Mouse (Mus musculus) adrenal gland, adult 8-10 months (tissue): ENCODE data around the gene Csf2rb2. TPM values are rescaled to one million over a fixed set of nuclear protein-coding genes. Genes with fewer than 3 reads are reported as not detected.
A peak's percentile ranks its signal among the peaks of the same experiment; 100 is the strongest.

ENCODE experiments used
- DNase-seq: peaks from one replicate; pipeline ENCODE4 v3.0.0; 2022
- microRNA-seq, 2 experiments: library from miRNA; unstranded; fragments of <30 nt; microRNA quantifications; one replicate each; pipeline ENCODE4 v1.2.0; 2022
- total RNA-seq, 4 experiments: library from RNA; stranded (reverse); gene quantifications; 2 replicates each; pipeline ENCODE4 v1.2.4; 2022

Gene Csf2rb2
- total RNA-seq, 4 experiments from 2014 or later = 0.70 to 2.2 (median 1.4) TPM

- peak; percentile 24 for DNase-seq
Measured at GRCm38 (mm10) chr15:78254751-78255150, 50.8 kb downstream of the Csf2rb2 start.

- DNase-seq = no peak
Measured at GRCm38 (mm10) chr15:78248410-78248809, 57.1 kb downstream of the Csf2rb2 start.

GRCm38 (mm10) chr15:78247659-78248058, 57.9 kb downstream of the Csf2rb2 start:
- no peak for DNase-seq

- DNase-seq = no peak
Measured at GRCm38 (mm10) chr15:78246143-78247116, 59.1 kb downstream of the Csf2rb2 start.

GRCm38 (mm10) chr15:78244695-78245492, 60.6 kb downstream of the Csf2rb2 start, which contains the start of gene Ncf4:
TSS of gene Ncf4 (plus strand) at chr15:78244801.
- no peak for DNase-seq

GRCm38 (mm10) chr15:78243774-78244173, 61.7 kb downstream of the Csf2rb2 start:
- no peak for DNase-seq

- no peak for DNase-seq
Measured at GRCm38 (mm10) chr15:78243061-78243460, 62.5 kb downstream of the Csf2rb2 start.

GRCm38 (mm10) chr15:78241335-78241734, 64.2 kb downstream of the Csf2rb2 start:
- no peak for DNase-seq

GRCm38 (mm10) chr15:78239956-78240617, 65.4 kb downstream of the Csf2rb2 start:
- DNase-seq = no peak

- peak; percentile 26 for DNase-seq
Measured at GRCm38 (mm10) chr15:78239453-78239852, 66.1 kb downstream of the Csf2rb2 start.

- DNase-seq = no peak
Measured at GRCm38 (mm10) chr15:78234823-78235509, 70.6 kb downstream of the Csf2rb2 start.

Small RNA genes within 50 kb of the gene (microRNA-seq; reads per million reads assigned to microRNA genes)
- gene Mir7676-1 (0 reads per million in 2 experiments), gene Mir7676-2 (0 reads per million in 2 experiments)

Other genes starting within 250 kb of the Csf2rb2 start
- gene Cacng2, start 185.7 kb downstream of the Csf2rb2 start, total RNA-seq = 1 to 10 TPM in 1 of 4 experiments, under 1 TPM in 3; 0.56 to 1.0 (median 0.88) TPM
- gene Ift27, start 131.6 kb downstream of the Csf2rb2 start, total RNA-seq = 10 to 100 TPM; 14.3 to 31.1 (median 23.4) TPM
- gene Pvalb, start 99.3 kb downstream of the Csf2rb2 start, total RNA-seq = not detected
- gene Ncf4, start 60.9 kb downstream of the Csf2rb2 start, total RNA-seq = 1 to 10 TPM; 2.0 to 5.1 (median 3.3) TPM
- gene Csf2rb, start 20.0 kb upstream of the Csf2rb2 start, total RNA-seq = 1 to 10 TPM; 4.6 to 7.9 (median 6.9) TPM
- under 1 TPM in 1 of 4 experiments, not detected in 3; 0.31 TPM for gene Tex33, start 90.2 kb upstream of the Csf2rb2 start, total RNA-seq
- 100 to 1,000 TPM; 288 to 361 (median 321) TPM for gene Tst, start 100.2 kb upstream of the Csf2rb2 start, total RNA-seq
- 10 to 100 TPM; 47.5 to 53.8 (median 49.3) TPM for gene Mpst, start 100.7 kb upstream of the Csf2rb2 start, total RNA-seq
- 100 to 1,000 TPM in 2 of 4 experiments, 10 to 100 TPM in 2; 80.2 to 106 (median 96.4) TPM for gene Kctd17, start 122.8 kb upstream of the Csf2rb2 start, total RNA-seq
- gene Tmprss6, start 162.9 kb upstream of the Csf2rb2 start, total RNA-seq = 1 to 10 TPM; 1.1 to 2.8 (median 2.0) TPM
- gene Il2rb, start 189.6 kb upstream of the Csf2rb2 start, total RNA-seq = 1 to 10 TPM; 1.2 to 2.7 (median 1.9) TPM
- 10 to 100 TPM; 19.3 to 41.2 (median 31.8) TPM for gene C1qtnf6, start 225.7 kb upstream of the Csf2rb2 start, total RNA-seq
- under 1 TPM; 0.31 to 0.91 (median 0.49) TPM for gene Sstr3, start 239.0 kb upstream of the Csf2rb2 start, total RNA-seq